Mouse (Mus musculus): ENCODE data around the gene Polr2a.

The Polr2a gene

GRCm38 (mm10) chr11:69752686-69753085 lies 5.8 kb downstream of the Polr2a start:
- no peak for DNase-seq (ENCODE audit: low spot score)

- DNase-seq (ENCODE audit: low spot score): no peak
Observed at GRCm38 (mm10) chr11:69751635-69752034, 6.8 kb downstream of the Polr2a start.

GRCm38 (mm10) chr11:69731408-69731807 lies 27.0 kb downstream of the Polr2a start:
- DNase-seq (ENCODE audit: low spot score): peak; percentile 16

GRCm38 (mm10) chr11:69729063-69729462 lies 29.4 kb downstream of the Polr2a start:
- peak; percentile 77 for DNase-seq (ENCODE audit: low spot score)

- DNase-seq (ENCODE audit: low spot score): peak; percentile 17
Observed at GRCm38 (mm10) chr11:69725951-69726350, 32.5 kb downstream of the Polr2a start.

GRCm38 (mm10) chr11:69723074-69723473 lies 35.4 kb downstream of the Polr2a start:
- no peak for DNase-seq (ENCODE audit: low spot score)

GRCm38 (mm10) chr11:69720852-69721251 lies 37.6 kb downstream of the Polr2a start:
- no peak for DNase-seq (ENCODE audit: low spot score)

- DNase-seq (ENCODE audit: low spot score): peak; percentile 17
Observed at GRCm38 (mm10) chr11:69719423-69719822, 39.0 kb downstream of the Polr2a start.

- DNase-seq (ENCODE audit: low spot score): peak; percentile 38
Observed at GRCm38 (mm10) chr11:69718661-69719060, 39.8 kb downstream of the Polr2a start.

- DNase-seq (ENCODE audit: low spot score): peak; percentile 6
Observed at GRCm38 (mm10) chr11:69716953-69717352, 41.5 kb downstream of the Polr2a start.

GRCm38 (mm10) chr11:69715929-69716328 lies 42.5 kb downstream of the Polr2a start:
- DNase-seq (ENCODE audit: low spot score): peak; percentile 72

- DNase-seq (ENCODE audit: low spot score): peak; percentile 51
Observed at GRCm38 (mm10) chr11:69715482-69715881, 43.0 kb downstream of the Polr2a start.

- peak; percentile 76 for DNase-seq (ENCODE audit: low spot score)
Observed at GRCm38 (mm10) chr11:69714636-69715329, 43.7 kb downstream of the Polr2a start.

GRCm38 (mm10) chr11:69712954-69713672 lies 45.3 kb downstream of the Polr2a start:
- peak; percentile 48 for DNase-seq (ENCODE audit: low spot score)

- DNase-seq (ENCODE audit: low spot score): no peak
Observed at GRCm38 (mm10) chr11:69711082-69711481, 47.4 kb downstream of the Polr2a start.

GRCm38 (mm10) chr11:69710470-69710869 lies 48.0 kb downstream of the Polr2a start:
- DNase-seq (ENCODE audit: low spot score): no peak

GRCm38 (mm10) chr11:69709554-69710446 lies 48.6 kb downstream of the Polr2a start:
- DNase-seq (ENCODE audit: low spot score): no peak

- no peak for DNase-seq (ENCODE audit: low spot score)
Observed at GRCm38 (mm10) chr11:69708614-69709265, 49.7 kb downstream of the Polr2a start.

- no peak for DNase-seq (ENCODE audit: low spot score)
Observed at GRCm38 (mm10) chr11:69707873-69708381, 50.5 kb downstream of the Polr2a start.

GRCm38 (mm10) chr11:69707480-69707847 lies 51.0 kb downstream of the Polr2a start:
- DNase-seq (ENCODE audit: low spot score): no peak

GRCm38 (mm10) chr11:69706775-69707479 lies 51.5 kb downstream of the Polr2a start:
- DNase-seq (ENCODE audit: low spot score): no peak
